Mouse (Mus musculus): ENCODE results near the gene Crebl2. TPM values are rescaled to one million over a fixed set of nuclear protein-coding genes. Genes with fewer than 3 reads are reported as not detected.

The Crebl2 gene
- polyA plus RNA-seq, 1 experiment from 2014 or later: 1.8 TPM

GRCm38 (mm10) chr6:134801483-134801882, 28.5 kb upstream of the Crebl2 start:
- no peaks in the 10 kb centered on the region for H3K36me3 ChIP-seq (replicated peaks)
- no peak overlapping the region for H3K27ac ChIP-seq
- H3K4me3 ChIP-seq (replicated peaks): no peak overlapping the region
- no peak overlapping the region for H3K4me2 ChIP-seq
- no peaks in the 10 kb centered on the region for H3K27me3 ChIP-seq
- 68% methylated on average over 1 of the region's 1 CpGs for WGBS
- no peak overlapping the region for H3K9ac ChIP-seq
- H3K9me3 ChIP-seq: no peaks in the 10 kb centered on the region
- no peaks in the 10 kb centered on the region for H3K4me1 ChIP-seq
- ATAC-seq (ENCODE audit: low FRiP score): no peak

GRCm38 (mm10) chr6:134802641-134803043, 27.3 kb upstream of the Crebl2 start:
- WGBS: 84% methylated on average over 9 of the region's 9 CpGs
- Histone ChIP-seq H3K9ac (no peak overlapping the region), H3K4me2 (no peak overlapping the region), H3K4me3 (replicated peaks) (no peak overlapping the region), H3K27ac (no peak overlapping the region), H3K4me1 (no peaks in the 10 kb centered on the region), H3K9me3 (no peaks in the 10 kb centered on the region), H3K36me3 (replicated peaks) (no peaks in the 10 kb centered on the region), H3K27me3 (no peaks in the 10 kb centered on the region)
- ATAC-seq (ENCODE audit: low FRiP score): no peak

- H3K27me3 ChIP-seq: no peaks in the 10 kb centered on the region
- H3K36me3 ChIP-seq (replicated peaks): no peaks in the 10 kb centered on the region
- H3K4me3 ChIP-seq (replicated peaks): no peak overlapping the region
- ATAC-seq (ENCODE audit: low FRiP score): no peak
- H3K9me3 ChIP-seq: no peaks in the 10 kb centered on the region
- H3K9ac ChIP-seq: no peak overlapping the region
- no peak overlapping the region for H3K27ac ChIP-seq
- no peaks in the 10 kb centered on the region for H3K4me1 ChIP-seq
- 53% methylated on average over 5 of the region's 5 CpGs for WGBS
- no peak overlapping the region for H3K4me2 ChIP-seq
Measured at GRCm38 (mm10) chr6:134804736-134805277, 25.1 kb upstream of the Crebl2 start.

GRCm38 (mm10) chr6:134806130-134806529, 23.8 kb upstream of the Crebl2 start:
- no peak for ATAC-seq (ENCODE audit: low FRiP score)
- WGBS: 91% methylated on average over 6 of the region's 6 CpGs
- no peak overlapping the region for H3K9ac ChIP-seq
- no peaks in the 10 kb centered on the region for H3K9me3 ChIP-seq
- no peak overlapping the region for H3K4me3 ChIP-seq (replicated peaks)
- H3K4me2 ChIP-seq: no peak overlapping the region
- H3K27ac ChIP-seq: no peak overlapping the region
- H3K36me3 ChIP-seq (replicated peaks): no peaks in the 10 kb centered on the region
- H3K27me3 ChIP-seq: no peaks in the 10 kb centered on the region
- no peaks in the 10 kb centered on the region for H3K4me1 ChIP-seq

- H3K4me3 ChIP-seq (replicated peaks): no peak overlapping the region
- H3K36me3 ChIP-seq (replicated peaks): no peaks in the 10 kb centered on the region
- no peak overlapping the region for H3K27ac ChIP-seq
- no peak for ATAC-seq (ENCODE audit: low FRiP score)
- no peak overlapping the region for H3K9ac ChIP-seq
- H3K9me3 ChIP-seq: no peaks in the 10 kb centered on the region
- 100% methylated on average over 1 of the region's 2 CpGs for WGBS
- H3K4me2 ChIP-seq: no peak overlapping the region
- no peaks in the 10 kb centered on the region for H3K27me3 ChIP-seq
- no peaks in the 10 kb centered on the region for H3K4me1 ChIP-seq
Measured at GRCm38 (mm10) chr6:134807091-134807490, 22.9 kb upstream of the Crebl2 start.

GRCm38 (mm10) chr6:134807794-134808193, 22.2 kb upstream of the Crebl2 start:
- no peak for ATAC-seq (ENCODE audit: low FRiP score)
- no peak overlapping the region for H3K27ac ChIP-seq
- H3K4me3 ChIP-seq (replicated peaks): no peak overlapping the region
- H3K4me2 ChIP-seq: no peak overlapping the region
- WGBS: 86% methylated on average over 11 of the region's 11 CpGs
- no peak overlapping the region for H3K9ac ChIP-seq
- H3K27me3 ChIP-seq: no peaks in the 10 kb centered on the region
- no peaks in the 10 kb centered on the region for H3K36me3 ChIP-seq (replicated peaks)
- H3K9me3 ChIP-seq: no peaks in the 10 kb centered on the region
- no peaks in the 10 kb centered on the region for H3K4me1 ChIP-seq

GRCm38 (mm10) chr6:134813066-134813465, 16.9 kb upstream of the Crebl2 start:
- Histone ChIP-seq H3K4me1 (no peaks in the 10 kb centered on the region), H3K36me3 (replicated peaks) (no peaks in the 10 kb centered on the region), H3K9ac (no peak overlapping the region), H3K27me3 (no peaks in the 10 kb centered on the region), H3K27ac (no peak overlapping the region), H3K9me3 (no peaks in the 10 kb centered on the region), H3K4me2 (no peak overlapping the region), H3K4me3 (replicated peaks) (no peak overlapping the region)
- 89% methylated on average over 1 of the region's 1 CpGs for WGBS
- no peak for ATAC-seq (ENCODE audit: low FRiP score)

- Histone ChIP-seq H3K27ac (no peak overlapping the region), H3K27me3 (no peaks in the 10 kb centered on the region), H3K4me2 (no peak overlapping the region), H3K9ac (no peak overlapping the region), H3K9me3 (no peaks in the 10 kb centered on the region), H3K4me1 (no peaks in the 10 kb centered on the region), H3K36me3 (replicated peaks) (no peaks in the 10 kb centered on the region), H3K4me3 (replicated peaks) (no peak overlapping the region)
- WGBS: 75% methylated on average over 12 of the region's 12 CpGs
- no peak for ATAC-seq (ENCODE audit: low FRiP score)
Measured at GRCm38 (mm10) chr6:134817051-134817928, 12.7 kb upstream of the Crebl2 start.

- no peak overlapping the region for H3K4me2 ChIP-seq
- no peak for ATAC-seq (ENCODE audit: low FRiP score)
- no peak overlapping the region for H3K9ac ChIP-seq
- H3K36me3 ChIP-seq (replicated peaks): no peaks in the 10 kb centered on the region
- peaks cover 4% of the 10 kb centered on the region; the same call in 1 of the 2 replicates for H3K27me3 ChIP-seq
- WGBS: 67% methylated on average over 5 of the region's 5 CpGs
- no peak overlapping the region for H3K4me3 ChIP-seq (replicated peaks)
- H3K9me3 ChIP-seq: no peaks in the 10 kb centered on the region
- H3K4me1 ChIP-seq: no peaks in the 10 kb centered on the region
- no peak overlapping the region for H3K27ac ChIP-seq
Measured at GRCm38 (mm10) chr6:134819741-134820140, 10.2 kb upstream of the Crebl2 start.

- no peaks in the 10 kb centered on the region for H3K36me3 ChIP-seq (replicated peaks)
- H3K27ac ChIP-seq: no peak overlapping the region
- H3K27me3 ChIP-seq: peaks cover 8% of the 10 kb centered on the region; the same call in 1 of the 2 replicates
- H3K9ac ChIP-seq: no peak overlapping the region
- H3K4me1 ChIP-seq: no peaks in the 10 kb centered on the region
- ATAC-seq (ENCODE audit: low FRiP score): no peak
- H3K4me3 ChIP-seq (replicated peaks): no peak overlapping the region
- WGBS: 69% methylated on average over 6 of the region's 6 CpGs
- H3K4me2 ChIP-seq: no peak overlapping the region
- no peaks in the 10 kb centered on the region for H3K9me3 ChIP-seq
Measured at GRCm38 (mm10) chr6:134820411-134820810, 9.5 kb upstream of the Crebl2 start.

GRCm38 (mm10) chr6:134822844-134823243, 7.1 kb upstream of the Crebl2 start:
- no peak for ATAC-seq (ENCODE audit: low FRiP score)
- no peaks in the 10 kb centered on the region for H3K9me3 ChIP-seq
- no peaks in the 10 kb centered on the region for H3K4me1 ChIP-seq
- peaks cover 8% of the 10 kb centered on the region; the same call in 1 of the 2 replicates for H3K27me3 ChIP-seq
- 71% methylated on average over 10 of the region's 10 CpGs for WGBS
- H3K4me3 ChIP-seq (replicated peaks): no peak overlapping the region
- H3K36me3 ChIP-seq (replicated peaks): no peaks in the 10 kb centered on the region
- H3K27ac ChIP-seq: no peak overlapping the region
- H3K4me2 ChIP-seq: no peak overlapping the region
- no peak overlapping the region for H3K9ac ChIP-seq

GRCm38 (mm10) chr6:134830776-134831175, 822 bp downstream of the Crebl2 start:
- H3K27ac ChIP-seq: no peak overlapping the region
- 3% methylated on average over 10 of the region's 10 CpGs for WGBS
- ATAC-seq (ENCODE audit: low FRiP score): no peak

More at GRCm38 (mm10) chr6:134830776-134831175, 822 bp downstream of the Crebl2 start:
- H3K36me3 ChIP-seq (replicated peaks): no peaks in the 10 kb centered on the region
- peak overlapping the region; percentile 79 for H3K4me3 ChIP-seq (replicated peaks)
- H3K9ac ChIP-seq: peak overlapping the region; percentile 69
- H3K27me3 ChIP-seq: no peaks in the 10 kb centered on the region
- H3K4me1 ChIP-seq: peaks cover 10% of the 10 kb centered on the region
- H3K4me2 ChIP-seq: peak overlapping the region; percentile 79
- H3K9me3 ChIP-seq: no peaks in the 10 kb centered on the region

Data from forebrain, embryonic 12.5 days (tissue).